Mouse (Mus musculus): ENCODE results near the gene Naxd. TPM values are rescaled to one million over a fixed set of nuclear protein-coding genes. Genes with fewer than 3 reads are reported as not detected.

The Naxd gene
- 37.4 TPM for polyA plus RNA-seq (2015; fragmentation: Illumina TruSeq; extraction: RNeasy Lipid Tissue Mini Kit (QIAGEN cat#74804); ENCODE audit: insufficient read depth, low replicate concordance)

DNA sequence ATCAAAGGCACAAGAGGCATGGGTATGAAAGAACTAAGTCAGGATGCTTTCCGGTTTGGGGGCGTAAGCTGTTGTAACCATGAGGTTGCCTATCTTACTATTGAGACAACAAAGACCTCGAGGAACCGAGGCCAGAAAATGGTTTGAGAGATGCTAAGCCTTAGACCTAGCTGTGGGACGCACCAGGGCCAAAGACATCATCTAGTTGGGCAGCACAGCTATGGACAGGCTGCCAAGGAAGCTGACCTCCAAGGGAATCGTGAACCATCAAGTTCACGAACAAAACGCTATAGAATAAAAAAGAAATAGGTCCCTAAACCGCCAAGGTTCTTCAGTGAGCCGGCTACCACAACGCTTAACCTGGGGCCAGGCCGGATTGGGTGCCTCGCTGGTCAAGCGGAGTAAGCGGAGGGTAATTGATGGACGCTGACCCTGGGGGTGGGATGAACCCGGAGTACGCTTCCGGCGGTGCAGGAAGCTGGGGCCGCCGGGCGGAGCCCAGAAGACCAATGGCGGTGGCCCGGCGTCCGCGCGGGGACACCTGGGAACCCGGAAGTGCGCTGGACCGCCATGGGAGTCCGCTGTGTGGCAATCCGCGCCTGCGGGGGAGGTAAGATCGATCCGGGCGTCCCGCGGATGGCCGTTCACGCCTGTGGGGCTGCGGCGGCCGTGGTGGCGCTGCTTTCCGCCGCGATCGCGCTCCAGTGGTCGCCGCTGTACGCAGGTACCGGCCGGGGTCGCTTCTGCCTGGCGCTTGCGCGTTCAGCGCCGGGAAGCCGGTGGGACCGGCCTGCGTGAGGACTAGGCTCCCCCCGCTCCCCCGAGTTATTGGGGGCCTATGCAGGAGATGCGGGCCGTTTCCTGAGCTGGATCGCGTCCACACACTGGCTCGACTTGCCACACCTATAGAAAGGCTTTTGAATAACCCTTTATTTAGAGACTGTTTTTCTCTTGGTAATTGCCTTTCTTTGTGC is at the start of gene Naxd:
Naxd (plus strand) TSS at position 490 of the 974 bp plus-strand sequence.

DNA sequence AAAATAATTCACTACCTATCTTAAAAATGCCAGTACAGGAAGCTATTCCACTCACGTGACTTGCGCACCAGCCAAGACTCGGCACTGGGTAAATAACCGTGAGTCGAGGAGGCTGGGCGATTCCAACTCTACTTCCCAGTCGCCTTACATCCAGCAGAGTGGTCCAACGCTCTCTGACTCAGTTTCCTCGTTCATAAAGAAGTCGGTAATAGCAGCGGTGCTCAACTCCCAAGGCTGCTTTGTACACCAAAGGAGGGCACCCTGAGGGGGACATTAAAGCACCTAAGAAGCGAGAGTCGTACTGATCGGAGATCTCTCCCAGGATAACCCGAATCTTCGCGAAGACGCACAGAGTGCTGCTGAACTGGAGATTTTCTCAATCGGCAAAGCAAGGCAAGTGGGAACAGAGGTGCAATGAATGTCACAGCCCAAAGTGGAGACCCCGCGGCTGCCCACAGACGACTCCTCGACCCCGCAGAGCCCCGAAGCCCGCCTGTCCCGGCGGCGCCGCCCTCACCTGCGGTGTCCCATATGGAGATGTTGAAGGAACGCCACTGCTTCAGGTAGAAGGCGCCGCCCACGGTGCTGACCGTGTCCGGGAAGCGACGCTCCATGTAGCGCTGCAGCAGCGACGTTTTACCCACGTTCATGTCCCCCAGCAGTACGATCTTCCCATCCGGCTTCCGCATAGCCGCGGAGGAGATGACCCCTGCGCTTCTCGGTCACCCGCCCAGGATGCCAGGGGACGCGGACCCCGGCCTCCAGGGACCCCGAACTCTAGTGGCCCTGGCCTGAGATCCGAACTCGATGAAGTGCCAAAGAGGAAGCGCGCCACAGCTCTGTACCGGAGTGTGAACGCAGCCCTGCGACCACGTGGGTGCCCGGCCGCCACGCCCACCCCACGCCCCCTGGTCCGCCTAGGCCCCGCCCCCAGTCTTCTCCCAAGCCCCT is 19.2 kb upstream of the Naxd start, which contains the start of gene Rab20:
Rab20 (minus strand) TSS at position 900 of the 951 bp plus-strand sequence.

GRCm38 (mm10) chr8:11550281-11550948 is 53.1 kb downstream of the Naxd start, which contains the start of gene Cars2:
TSS of gene Cars2 (minus strand) at chr8:11550783.

GRCm38 (mm10) chr8:11554799-11555719 is 57.8 kb downstream of the Naxd start, which contains the start of gene Ing1:
TSS of gene Ing1 (plus strand) at chr8:11555571.

Other genes with a start within 250 kb of the Naxd start
- 13.5 TPM for gene Col4a2, start 184.7 kb upstream of the Naxd start, polyA plus RNA-seq (2015; fragmentation: Illumina TruSeq; extraction: RNeasy Lipid Tissue Mini Kit (QIAGEN cat#74804); ENCODE audit: insufficient read depth, low replicate concordance)
- gene Col4a1, start 184.7 kb upstream of the Naxd start, polyA plus RNA-seq (2015; fragmentation: Illumina TruSeq; extraction: RNeasy Lipid Tissue Mini Kit (QIAGEN cat#74804); ENCODE audit: insufficient read depth, low replicate concordance): 34.0 TPM
- gene Rab20, start 18.8 kb upstream of the Naxd start, polyA plus RNA-seq (2015; fragmentation: Illumina TruSeq; extraction: RNeasy Lipid Tissue Mini Kit (QIAGEN cat#74804); ENCODE audit: insufficient read depth, low replicate concordance): 11.0 TPM
- 34.0 TPM for gene Cars2, start 53.3 kb downstream of the Naxd start, polyA plus RNA-seq (2015; fragmentation: Illumina TruSeq; extraction: RNeasy Lipid Tissue Mini Kit (QIAGEN cat#74804); ENCODE audit: insufficient read depth, low replicate concordance)
- gene Ing1, start 58.1 kb downstream of the Naxd start, polyA plus RNA-seq (2015; fragmentation: Illumina TruSeq; extraction: RNeasy Lipid Tissue Mini Kit (QIAGEN cat#74804); ENCODE audit: insufficient read depth, low replicate concordance): 44.3 TPM
- 82.4 TPM for gene Ankrd10, start 138.3 kb downstream of the Naxd start, polyA plus RNA-seq (2015; fragmentation: Illumina TruSeq; extraction: RNeasy Lipid Tissue Mini Kit (QIAGEN cat#74804); ENCODE audit: insufficient read depth, low replicate concordance)
- not detected for gene 1700016D06Rik, start 203.6 kb downstream of the Naxd start, polyA plus RNA-seq (2015; fragmentation: Illumina TruSeq; extraction: RNeasy Lipid Tissue Mini Kit (QIAGEN cat#74804); ENCODE audit: insufficient read depth, low replicate concordance)
- gene Arhgef7, start 230.2 kb downstream of the Naxd start, polyA plus RNA-seq (2015; fragmentation: Illumina TruSeq; extraction: RNeasy Lipid Tissue Mini Kit (QIAGEN cat#74804); ENCODE audit: insufficient read depth, low replicate concordance): 30.5 TPM

Data from spleen, adult 10 weeks (tissue).